Mouse (Mus musculus) midbrain, embryonic 14.5 days (tissue): ENCODE results near the gene Jpt2. TPM values are rescaled to one million over a fixed set of nuclear protein-coding genes. Genes with fewer than 3 reads are reported as not detected.
A peak's percentile ranks its signal among the peaks of the same experiment; 100 is the strongest.

ENCODE experiments used
- ATAC-seq: fragments of 200-750 bp; cut with Nextera tagmentation; 2 replicates; pipeline ENCODE4 v1.8.0; 2017; ENCODE audit warnings: moderate number of reproducible peaks, moderate library complexity; ENCODE audit not compliant: low FRiP score, low TSS enrichment
- DNase-seq: peaks from one replicate; pipeline ENCODE4 v3.0.0-alpha.2; 2015
- H3K27ac ChIP-seq: fragments of 300-500 bp; sonication (generic); replicated peaks from 2 replicates; pipeline ENCODE4 v1.5.1; 2014; ENCODE audit warnings: mild to moderate bottlenecking, low read depth, low read length, moderate library complexity
- H3K27me3 ChIP-seq: fragments of 300-500 bp; sonication (generic); 2 replicates; pipeline ENCODE4 v1.6.1; 2014; ENCODE audit warnings: low read length, control low read depth, mixed read lengths; ENCODE audit not compliant: control insufficient read depth, insufficient read depth
- H3K36me3 ChIP-seq: fragments of 300-500 bp; sonication (generic); 2 replicates; pipeline ENCODE4 v1.6.1; 2014; ENCODE audit warnings: low read length, control low read depth; ENCODE audit not compliant: control insufficient read depth, insufficient read depth
- H3K4me1 ChIP-seq: fragments of 300-500 bp; sonication (generic); 2 replicates; pipeline ENCODE4 v1.6.1; 2014; ENCODE audit warnings: mild to moderate bottlenecking, antibody characterized with exemption, low read length, control low read depth; ENCODE audit not compliant: control insufficient read depth, insufficient read depth
- H3K4me2 ChIP-seq: fragments of 300-500 bp; sonication (generic); 2 replicates; pipeline ENCODE4 v1.6.1; 2014; ENCODE audit warnings: mild to moderate bottlenecking, low read length, moderate library complexity
- H3K4me3 ChIP-seq: fragments of 300-500 bp; sonication (generic); replicated peaks from 2 replicates; pipeline ENCODE4 v1.5.1; 2014; ENCODE audit warnings: low read depth, low read length
- H3K9ac ChIP-seq: fragments of 300-500 bp; sonication (generic); replicated peaks from 2 replicates; pipeline ENCODE4 v1.6.1; 2014; ENCODE audit warnings: mild to moderate bottlenecking, low read length, moderate library complexity
- H3K9me3 ChIP-seq: fragments of 300-500 bp; sonication (generic); 2 replicates; pipeline ENCODE4 v1.6.1; 2016; ENCODE audit warnings: low read length, control low read depth, mixed read lengths; ENCODE audit not compliant: control insufficient read depth
- WGBS: fragments of 180-500 bp; shearing (Covaris S2); extraction: QIAGEN DNeasy Blood & Tissue Kit; methylation state at CpG from one replicate; pipeline ENCODE4 v1.1.7; 2014; 5-methylcytosine and 5-hydroxymethylcytosine counted together
- polyA plus RNA-seq: library from polyadenylated mRNA; unstranded; fragments of >200 nt; fragmentation: Nextera tagmentation; extraction: Ambion mirVana; gene quantifications from 2 replicates; pipeline ENCODE4 v1.2.1, GENCODE M21; 2014

Jpt2 gene
- polyA plus RNA-seq, 1 experiment from 2014 or later, result 66.9 TPM

DNA sequence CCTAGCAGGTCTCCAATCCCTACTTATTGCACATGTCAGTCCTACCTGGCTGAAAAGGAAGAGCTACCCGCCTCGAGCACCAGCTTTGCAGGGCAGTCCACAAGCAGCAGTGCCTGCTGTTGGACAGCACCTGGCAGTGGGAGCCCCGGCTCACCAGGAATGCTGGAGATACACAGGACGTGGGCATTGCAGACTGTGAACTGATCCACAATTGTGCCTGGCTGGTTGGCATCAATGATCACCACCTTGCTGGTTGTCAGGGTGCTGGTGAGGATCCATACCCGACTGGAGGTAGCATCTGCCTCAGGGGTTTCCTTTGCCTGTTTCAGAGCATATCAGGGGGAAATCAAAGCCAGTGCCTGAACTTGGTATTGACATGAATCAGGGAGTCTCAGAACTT is 58.4 kb downstream of the Jpt2 start:
- WGBS, result 93% methylated on average over 5 of the region's 5 CpGs
- H3K27me3 ChIP-seq, result no peaks in the 10 kb centered on the region
- no peak overlapping the region for H3K4me3 ChIP-seq
- H3K4me1 ChIP-seq, result peaks cover 9% of the 10 kb centered on the region
- peaks cover 100% of the 10 kb centered on the region for H3K36me3 ChIP-seq
- no peak for DNase-seq
- ATAC-seq, result no peak
- no peak overlapping the region for H3K4me2 ChIP-seq
- no peaks in the 10 kb centered on the region for H3K9me3 ChIP-seq
- no peak overlapping the region for H3K27ac ChIP-seq
- no peak overlapping the region for H3K9ac ChIP-seq

DNA sequence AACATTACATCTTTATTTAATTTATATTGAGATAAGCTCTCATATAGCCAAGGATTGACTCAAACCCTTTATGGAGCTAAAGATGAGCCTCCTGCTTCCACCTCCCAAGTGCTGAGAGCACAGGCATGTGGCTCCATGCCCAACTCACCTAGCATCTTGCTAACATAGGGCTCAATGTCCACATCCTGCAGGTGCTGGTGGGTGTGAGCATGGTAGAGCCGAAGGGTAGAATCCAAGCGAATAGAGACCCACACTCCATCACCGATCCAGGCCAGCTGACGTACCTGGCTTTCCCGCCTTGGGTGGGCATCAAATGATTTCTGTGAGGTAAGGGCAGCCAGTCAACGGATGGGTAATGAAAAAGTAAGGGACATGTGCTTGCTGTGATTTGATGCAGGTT is 60.5 kb downstream of the Jpt2 start:
- H3K27ac ChIP-seq, result no peak overlapping the region
- ATAC-seq (no peak), DNase-seq (no peak)
- WGBS, result over 99% methylated on average over 6 of the region's 6 CpGs
- H3K9ac ChIP-seq, result no peak overlapping the region
- no peaks in the 10 kb centered on the region for H3K9me3 ChIP-seq
- H3K4me2 ChIP-seq, result no peak overlapping the region
- peaks cover 24% of the 10 kb centered on the region for H3K4me1 ChIP-seq
- H3K4me3 ChIP-seq, result no peak overlapping the region
- no peaks in the 10 kb centered on the region for H3K27me3 ChIP-seq
- H3K36me3 ChIP-seq, result peaks cover 81% of the 10 kb centered on the region

DNA sequence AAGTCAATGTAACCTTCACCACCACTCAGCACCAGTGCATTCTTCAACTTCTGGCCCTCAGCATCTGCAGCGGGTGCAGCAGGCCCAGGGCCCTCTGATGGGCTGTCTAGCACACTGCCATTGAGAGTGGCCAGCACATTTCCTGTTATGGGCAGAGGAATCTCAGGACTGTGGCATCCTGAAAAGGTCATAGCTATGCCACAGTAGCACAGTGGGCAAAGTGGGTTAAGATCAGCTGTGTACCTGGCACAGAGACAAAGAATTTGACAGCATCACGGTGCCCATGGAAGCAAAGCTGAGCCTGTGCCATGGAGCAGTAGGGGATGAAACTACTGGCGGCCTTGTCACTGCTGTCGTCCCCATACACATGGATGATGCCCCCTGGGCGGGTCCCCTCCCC is 61.3 kb downstream of the Jpt2 start:
- DNase-seq (no peak), ATAC-seq (no peak)
- WGBS, result 91% methylated on average over 5 of the region's 5 CpGs
- Histone ChIP-seq H3K4me3 (no peak overlapping the region), H3K27me3 (no peaks in the 10 kb centered on the region), H3K9me3 (no peaks in the 10 kb centered on the region), H3K4me2 (no peak overlapping the region), H3K9ac (no peak overlapping the region), H3K27ac (no peak overlapping the region), H3K36me3 (peaks cover 72% of the 10 kb centered on the region), H3K4me1 (peaks cover 27% of the 10 kb centered on the region)

GRCm38 (mm10) chr17:24898041-24898854 is 62.2 kb downstream of the Jpt2 start:
- peaks cover 72% of the 10 kb centered on the region for H3K36me3 ChIP-seq
- no peak for ATAC-seq
- H3K4me2 ChIP-seq, result peak overlapping the region; percentile 100; the same call in 1 of the 2 replicates
- no peak overlapping the region for H3K4me3 ChIP-seq
- no peak overlapping the region for H3K27ac ChIP-seq
- WGBS, result 85% methylated on average over 4 of the region's 4 CpGs
- no peaks in the 10 kb centered on the region for H3K27me3 ChIP-seq
- peaks cover 31% of the 10 kb centered on the region for H3K4me1 ChIP-seq
- H3K9ac ChIP-seq, result peak overlapping the region; percentile 82; the same call in 1 of the 2 replicates
- H3K9me3 ChIP-seq, result no peaks in the 10 kb centered on the region
- no peak for DNase-seq

DNA sequence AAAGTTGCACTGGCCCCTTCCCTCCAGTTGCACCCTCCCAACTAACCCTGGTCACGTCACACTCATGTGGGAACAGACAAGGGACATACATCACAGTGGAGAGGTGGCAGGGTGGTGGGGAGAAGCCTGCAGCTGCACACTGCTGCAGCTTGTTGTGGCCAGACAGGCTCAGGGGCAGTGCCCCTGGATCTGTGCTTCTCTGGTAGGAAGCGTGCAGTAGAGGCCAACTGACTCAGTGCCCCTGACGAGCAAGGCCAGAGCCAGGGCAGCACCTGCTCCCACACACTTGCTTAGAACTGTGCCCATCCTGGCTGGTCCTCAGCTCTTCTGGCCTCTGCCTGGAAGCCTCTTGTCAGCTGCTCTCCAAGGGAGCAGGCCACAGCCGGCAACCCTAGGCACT is 62.9 kb downstream of the Jpt2 start:
- DNase-seq (no peak), ATAC-seq (no peak)
- Histone ChIP-seq H3K27ac (no peak overlapping the region), H3K4me2 (peak overlapping the region; percentile 100), H3K27me3 (no peaks in the 10 kb centered on the region), H3K4me3 (peak overlapping the region; percentile 83; the same call in 1 of the 2 replicates), H3K9me3 (no peaks in the 10 kb centered on the region), H3K36me3 (peaks cover 72% of the 10 kb centered on the region), H3K4me1 (peaks cover 31% of the 10 kb centered on the region), H3K9ac (peak overlapping the region; percentile 82)
- WGBS, result 72% methylated on average over 4 of the region's 4 CpGs

DNA sequence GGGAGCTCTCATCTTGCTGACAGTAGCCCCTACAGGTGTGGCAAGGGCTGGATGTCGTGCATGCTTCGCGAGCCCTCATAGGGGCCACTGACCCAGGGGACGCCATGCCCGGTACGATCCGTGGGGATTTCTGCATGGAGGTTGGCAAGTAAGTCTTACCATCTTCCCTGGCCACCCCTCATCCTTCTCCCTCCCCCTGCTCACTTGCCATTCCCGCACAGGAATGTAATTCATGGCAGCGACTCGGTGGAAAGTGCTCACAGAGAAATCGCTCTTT is 63.6 kb downstream of the Jpt2 start:
- WGBS, result 39% methylated on average over 11 of the region's 11 CpGs
- no peak for DNase-seq

DNA sequence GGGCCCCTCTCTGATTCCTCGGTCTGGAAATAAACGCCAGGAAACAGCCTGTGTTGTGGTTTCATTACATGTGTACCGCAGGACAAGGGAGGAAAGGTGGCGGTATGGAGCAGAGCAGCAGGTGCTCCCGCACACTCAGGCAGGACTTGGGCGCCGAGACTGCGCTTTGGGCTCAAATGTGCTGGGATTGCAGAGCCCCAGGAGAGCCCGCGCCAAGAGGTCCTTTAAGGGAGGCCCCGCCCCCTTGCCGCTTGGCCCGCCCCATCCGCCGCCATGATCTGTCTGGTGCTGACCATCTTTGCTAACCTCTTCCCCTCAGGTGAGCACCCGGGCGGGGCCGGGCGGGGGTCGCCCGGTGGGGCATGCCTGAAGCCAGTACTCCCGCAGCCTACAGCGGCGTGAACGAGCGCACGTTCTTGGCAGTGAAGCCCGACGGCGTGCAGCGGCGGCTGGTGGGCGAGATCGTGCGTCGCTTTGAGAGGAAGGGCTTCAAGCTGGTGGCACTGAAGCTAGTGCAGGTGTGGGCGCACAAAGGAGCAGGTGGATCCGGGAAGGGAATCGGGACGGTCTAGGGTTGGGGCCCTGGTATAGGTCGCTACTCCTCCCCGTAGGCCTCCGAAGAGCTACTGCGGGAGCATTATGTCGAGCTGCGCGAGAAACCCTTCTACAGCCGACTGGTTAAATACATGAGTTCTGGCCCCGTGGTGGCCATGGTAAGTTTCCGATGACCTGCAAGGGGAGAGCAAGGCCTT is 64.1 kb downstream of the Jpt2 start, which contains the start of gene Nme3:
Gene Nme3, plus strand, starts transcription at position 260 of the 752 bp plus-strand sequence.
- whole genome bisulfite sequencing, result 2% methylated on average over 50 of the region's 50 CpGs
- peak within 1 kb of the TSS; percentile 83 for H3K4me3 ChIP-seq

More for the DNA sequence above, 63.6 kb downstream of the Jpt2 start:
- H3K9ac ChIP-seq, result peak overlapping the region; percentile 82
- H3K27ac ChIP-seq, result peak overlapping the region; percentile 83
- ATAC-seq, result no peak
- no peaks in the 10 kb centered on the region for H3K27me3 ChIP-seq
- peak overlapping the region; percentile 83 for H3K4me3 ChIP-seq
- peak overlapping the region; percentile 100 for H3K4me2 ChIP-seq
- no peaks in the 10 kb centered on the region for H3K9me3 ChIP-seq
- peaks cover 72% of the 10 kb centered on the region for H3K36me3 ChIP-seq
- H3K4me1 ChIP-seq, result peaks cover 31% of the 10 kb centered on the region

GRCm38 (mm10) chr17:24895571-24896240 is 64.8 kb downstream of the Jpt2 start:
- Histone ChIP-seq H3K36me3 (peaks cover 72% of the 10 kb centered on the region), H3K4me2 (peak overlapping the region; percentile 100), H3K9me3 (no peaks in the 10 kb centered on the region), H3K9ac (peak overlapping the region; percentile 82), H3K4me1 (peaks cover 31% of the 10 kb centered on the region), H3K27ac (peak overlapping the region; percentile 83), H3K27me3 (no peaks in the 10 kb centered on the region), H3K4me3 (peak overlapping the region; percentile 83)
- no peak for DNase-seq
- no peak for ATAC-seq
- WGBS, result 11% methylated on average over 23 of the region's 23 CpGs

More for the DNA sequence above, 64.1 kb downstream of the Jpt2 start, which contains the start of gene Nme3:
- peak within 1 kb of the TSS; percentile 100 for H3K4me2 ChIP-seq
- H3K9me3 ChIP-seq, result no peaks in the 10 kb centered on the region
- H3K4me1 ChIP-seq, result peaks cover 31% of the 10 kb centered on the region
- H3K36me3 ChIP-seq, result peaks cover 72% of the 10 kb centered on the region
- H3K27me3 ChIP-seq, result no peaks in the 10 kb centered on the region
- peak; percentile 73 for ATAC-seq
- peak within 1 kb of the TSS; percentile 82 for H3K9ac ChIP-seq
- H3K27ac ChIP-seq, result peak within 1 kb of the TSS; percentile 83
- DNase-seq, result peak; percentile 85
